Mouse (Mus musculus): ENCODE measurements around the gene Ahr.

The Ahr gene

DNA sequence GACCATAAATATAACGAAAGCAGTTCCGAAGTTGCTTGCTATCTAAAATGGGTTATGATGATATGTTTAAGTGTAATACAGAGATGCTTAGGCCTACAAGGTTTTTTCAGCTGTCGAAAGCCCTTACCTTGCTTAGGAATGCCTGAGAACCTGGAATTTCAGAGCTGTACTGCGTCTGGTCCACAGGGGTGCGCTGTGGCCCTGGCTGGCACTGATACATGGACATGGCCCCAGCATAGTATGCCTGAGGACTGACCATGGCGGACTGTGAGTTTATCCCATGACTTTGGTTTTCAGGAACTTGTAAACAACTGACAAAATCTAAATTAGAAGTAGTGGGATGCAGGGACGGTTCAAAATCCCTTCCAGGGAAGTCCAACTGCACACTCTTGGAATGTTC lies 31.3 kb downstream of the Ahr start:
- no peak for DNase-seq (ENCODE audit: low spot score in 2 of 2)

DNA sequence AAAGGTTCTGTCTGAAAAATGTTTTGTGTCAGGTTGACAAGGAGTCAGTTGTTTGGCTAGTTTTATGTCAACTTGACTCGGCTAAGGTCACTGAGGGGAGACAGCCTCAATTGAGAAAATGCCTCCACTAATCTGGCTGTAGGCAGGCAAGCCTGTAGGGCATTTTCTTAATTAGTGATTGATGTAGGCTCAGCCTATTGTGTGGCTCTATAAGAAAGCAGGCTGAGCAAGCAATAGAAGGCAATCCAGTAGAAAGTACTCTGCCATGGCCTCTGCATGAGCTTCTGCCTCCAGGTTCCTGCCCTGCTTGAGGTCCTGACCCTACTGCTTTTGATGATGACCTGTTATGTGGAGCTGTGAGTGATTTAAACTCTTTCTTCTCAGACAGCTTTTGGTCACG lies 33.4 kb downstream of the Ahr start:
- DNase-seq (ENCODE audit: low spot score in 2 of 2), result no peak

- peak in 1 of 2 experiments; percentile 26 for DNase-seq (ENCODE audit: low spot score in 2 of 2)
Observed at GRCm38 (mm10) chr12:35495195-35495594, 39.6 kb downstream of the Ahr start.

DNA sequence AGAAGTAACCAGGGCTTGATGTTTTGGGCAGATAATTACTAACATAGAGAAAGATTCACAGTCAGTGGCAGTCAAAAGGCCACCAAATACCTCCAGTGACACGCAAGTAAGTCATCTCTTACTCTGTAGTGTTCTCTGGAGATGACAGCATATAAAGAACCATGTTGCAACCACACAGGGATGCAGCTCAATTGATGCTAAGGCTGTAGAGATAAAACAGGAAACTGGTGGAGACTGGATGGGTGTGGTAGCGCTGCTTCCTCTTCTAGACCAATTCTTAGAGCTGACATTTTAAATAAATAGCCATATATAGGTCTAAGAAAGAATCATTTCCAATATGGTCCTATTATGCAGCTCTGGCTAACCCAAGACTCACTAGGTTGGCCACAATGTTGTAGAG lies 54.1 kb downstream of the Ahr start:
- no peak for DNase-seq (ENCODE audit: low spot score in 2 of 2)

GRCm38 (mm10) chr12:35478906-35479305 lies 55.9 kb downstream of the Ahr start:
- DNase-seq (ENCODE audit: low spot score in 2 of 2), result no peak

GRCm38 (mm10) chr12:35463457-35463856 lies 71.4 kb downstream of the Ahr start:
- no peak for DNase-seq (ENCODE audit: low spot score in 2 of 2)

GRCm38 (mm10) chr12:35462667-35463066 lies 72.2 kb downstream of the Ahr start:
- no peak for DNase-seq (ENCODE audit: low spot score in 2 of 2)

- DNase-seq (ENCODE audit: low spot score in 2 of 2), result no peak
Observed at GRCm38 (mm10) chr12:35459662-35460061, 75.2 kb downstream of the Ahr start.
